Mouse (Mus musculus) lung, postnatal 0 days (tissue): ENCODE results near the gene Lrrc75a.

ENCODE experiments used
- CTCF ChIP-seq: IDR thresholded peaks from 2 replicates; pipeline ENCODE4 v1.5.1; 2016; ENCODE audit warnings: antibody characterized with exemption, mild to moderate bottlenecking
- EP300 ChIP-seq: IDR thresholded peaks from 2 replicates; pipeline ENCODE4 v1.6.1; 2016; ENCODE audit warnings: antibody characterized with exemption, mild to moderate bottlenecking, control low read depth

- no peak for TF ChIP-seq CTCF
- no peak for TF ChIP-seq EP300
Observed at GRCm38 (mm10) chr11:62646495-62646843, 1.9 kb downstream of the Lrrc75a start.
